Mouse (Mus musculus): ENCODE measurements around the gene Cpsf2. TPM values are rescaled to one million over a fixed set of nuclear protein-coding genes. Genes with fewer than 3 reads are reported as not detected.

The Cpsf2 gene
- polyA plus RNA-seq, 1 experiment: 9.5 TPM

Other genes starting within 250 kb of the Cpsf2 start
- 143 and 164 TPM in 2 replicates for gene Fbln5, start 156.9 kb upstream of the Cpsf2 start, polyA plus RNA-seq (2012; rRNA removed)
- gene Trip11, start 62.7 kb upstream of the Cpsf2 start, polyA plus RNA-seq (2012; rRNA removed): 12.0 and 13.7 TPM in 2 replicates
- gene Atxn3, start 17.7 kb upstream of the Cpsf2 start, polyA plus RNA-seq (2012; rRNA removed): 17.4 and 17.6 TPM in 2 replicates
- gene Slc24a4, start 152.7 kb downstream of the Cpsf2 start, polyA plus RNA-seq (2012; rRNA removed): 0.01 and 0.06 TPM in 2 replicates